Mouse (Mus musculus) WW6 (cell line): Measurements from ENCODE around the gene Degs1.

Experiments used
- DNase-seq: peaks from one replicate; pipeline ENCODE4 v3.0.0-alpha.2; 2013; ENCODE audit warnings: low read depth, low spot score

The Degs1 gene

GRCm38 (mm10) chr1:182226261-182226660 lies 56.3 kb downstream of the Degs1 start:
- DNase-seq, result no peak
